Mouse (Mus musculus) hindbrain, postnatal 0 days (tissue): ENCODE measurements at regions not wholly inside any gene's neighbourhood (a gene's known extent, or its start where the extent isn't known, plus 50 kb on each side); places are given as distances from the start of the nearest gene placed in this dataset.

Experiments used
- ATAC-seq: fragments of 200-750 bp; cut with Nextera tagmentation; 2 replicates; pipeline ENCODE4 v1.8.0; 2017; ENCODE audit warnings: mild to moderate bottlenecking, moderate TSS enrichment, moderate library complexity
- DNase-seq: peaks from one replicate; pipeline ENCODE4 v3.0.0-alpha.2; 2015; ENCODE audit warnings: low spot score
- H3K27ac ChIP-seq: fragments of 300-500 bp; sonication (generic); 2 replicates; pipeline ENCODE4 v1.5.1; 2014; ENCODE audit warnings: mild to moderate bottlenecking
- H3K27me3 ChIP-seq: fragments of 300-500 bp; sonication (generic); 2 replicates; pipeline ENCODE4 v1.6.1; 2014; ENCODE audit warnings: low read length, mixed read lengths; ENCODE audit not compliant: insufficient read depth
- H3K36me3 ChIP-seq: fragments of 300-500 bp; sonication (generic); 2 replicates; pipeline ENCODE4 v1.6.1; 2014; ENCODE audit warnings: low read length, mixed read lengths; ENCODE audit not compliant: insufficient read depth
- H3K4me1 ChIP-seq: fragments of 300-500 bp; sonication (generic); 2 replicates; pipeline ENCODE4 v1.6.1; 2014; ENCODE audit warnings: antibody characterized with exemption, low read length, mixed read lengths; ENCODE audit not compliant: insufficient read depth
- H3K4me2 ChIP-seq: fragments of 300-500 bp; sonication (generic); 2 replicates; pipeline ENCODE4 v1.6.1; 2014; ENCODE audit warnings: low read depth, mild to moderate bottlenecking, low read length, moderate library complexity, mixed read lengths
- H3K4me3 ChIP-seq: fragments of 300-500 bp; sonication (generic); 2 replicates; pipeline ENCODE4 v1.5.1; 2014; ENCODE audit warnings: low read length
- H3K9ac ChIP-seq: fragments of 300-500 bp; sonication (generic); replicated peaks from 2 replicates; pipeline ENCODE4 v1.6.1; 2014; ENCODE audit warnings: mild to moderate bottlenecking, low read length, moderate library complexity, mixed read lengths
- H3K9me3 ChIP-seq: fragments of 300-500 bp; sonication (generic); 2 replicates; pipeline ENCODE4 v1.6.1; 2016; ENCODE audit warnings: low read length, mixed read lengths
- CTCF ChIP-seq: IDR thresholded peaks from 2 replicates; pipeline ENCODE4 v1.5.1; 2016; ENCODE audit warnings: antibody characterized with exemption, control low read depth, low read depth
- WGBS: fragments of 180-500 bp; shearing (Covaris S2); extraction: QIAGEN DNeasy Blood & Tissue Kit; methylation state at CpG from one replicate; pipeline ENCODE4 v1.1.7; 2014; 5-methylcytosine and 5-hydroxymethylcytosine counted together

- no peak for TF ChIP-seq CTCF
- DNase-seq (no peak), ATAC-seq (no peak)
Measured at GRCm38 (mm10) chr2:45537722-45538121, 420.5 kb upstream of the Zeb2 start.

GRCm38 (mm10) chr2:45534806-45535205 lies 417.6 kb upstream of the Zeb2 start:
- Histone ChIP-seq H3K9me3 (no peaks in the 10 kb centered on the region), H3K4me1 (no peaks in the 10 kb centered on the region), H3K9ac (no peak overlapping the region), H3K4me3 (no peak overlapping the region), H3K36me3 (no peaks in the 10 kb centered on the region), H3K4me2 (no peak overlapping the region), H3K27me3 (no peaks in the 10 kb centered on the region), H3K27ac (no peak overlapping the region)
- no peak for ATAC-seq
- 57% methylated on average over 5 of the region's 5 CpGs for WGBS
- no peak for DNase-seq
- TF ChIP-seq CTCF, result no peak

More at GRCm38 (mm10) chr2:45537722-45538121, 420.5 kb upstream of the Zeb2 start:
- no peak overlapping the region for H3K4me3 ChIP-seq
- H3K27ac ChIP-seq, result no peak overlapping the region
- H3K9me3 ChIP-seq, result no peaks in the 10 kb centered on the region
- no peaks in the 10 kb centered on the region for H3K36me3 ChIP-seq
- no peaks in the 10 kb centered on the region for H3K4me1 ChIP-seq
- no peak overlapping the region for H3K9ac ChIP-seq
- H3K27me3 ChIP-seq, result no peaks in the 10 kb centered on the region
- no peak overlapping the region for H3K4me2 ChIP-seq
- WGBS, result 86% methylated on average over 7 of the region's 7 CpGs

GRCm38 (mm10) chr2:45522310-45522709 lies 405.1 kb upstream of the Zeb2 start:
- TF ChIP-seq CTCF, result no peak
- no peaks in the 10 kb centered on the region for H3K27me3 ChIP-seq
- H3K9ac ChIP-seq, result no peak overlapping the region
- no peaks in the 10 kb centered on the region for H3K36me3 ChIP-seq
- no peak overlapping the region for H3K4me2 ChIP-seq
- no peak overlapping the region for H3K27ac ChIP-seq
- no peaks in the 10 kb centered on the region for H3K4me1 ChIP-seq
- DNase-seq (no peak), ATAC-seq (no peak)
- H3K4me3 ChIP-seq, result no peak overlapping the region
- no peaks in the 10 kb centered on the region for H3K9me3 ChIP-seq
- WGBS, result 87% methylated on average over 5 of the region's 5 CpGs

- no peak for ATAC-seq
- Histone ChIP-seq H3K27me3 (no peaks in the 10 kb centered on the region), H3K4me2 (no peak overlapping the region), H3K27ac (no peak overlapping the region), H3K9me3 (no peaks in the 10 kb centered on the region), H3K9ac (no peak overlapping the region), H3K4me1 (no peaks in the 10 kb centered on the region), H3K36me3 (no peaks in the 10 kb centered on the region), H3K4me3 (no peak overlapping the region)
- no peak for TF ChIP-seq CTCF
- no peak for DNase-seq
- 53% methylated on average over 4 of the region's 4 CpGs for WGBS
Measured at GRCm38 (mm10) chr2:45519550-45520152, 402.5 kb upstream of the Zeb2 start.

GRCm38 (mm10) chr2:45514290-45515180 lies 397.3 kb upstream of the Zeb2 start:
- Histone ChIP-seq H3K36me3 (no peaks in the 10 kb centered on the region), H3K4me2 (no peak overlapping the region), H3K4me1 (no peaks in the 10 kb centered on the region), H3K27me3 (no peaks in the 10 kb centered on the region), H3K4me3 (no peak overlapping the region), H3K9me3 (no peaks in the 10 kb centered on the region), H3K9ac (no peak overlapping the region), H3K27ac (no peak overlapping the region)
- TF ChIP-seq CTCF, result no peak
- no peak for ATAC-seq
- peak; percentile 22 for DNase-seq
- WGBS, result 54% methylated on average over 4 of the region's 4 CpGs

GRCm38 (mm10) chr2:45512852-45513251 lies 395.7 kb upstream of the Zeb2 start:
- DNase-seq (no peak), ATAC-seq (no peak)
- no peak for TF ChIP-seq CTCF
- Histone ChIP-seq H3K4me2 (no peak overlapping the region), H3K9me3 (no peaks in the 10 kb centered on the region), H3K36me3 (no peaks in the 10 kb centered on the region), H3K27ac (no peak overlapping the region), H3K9ac (no peak overlapping the region), H3K4me3 (no peak overlapping the region), H3K27me3 (no peaks in the 10 kb centered on the region), H3K4me1 (no peaks in the 10 kb centered on the region)

- Histone ChIP-seq H3K27ac (no peak overlapping the region), H3K4me1 (no peaks in the 10 kb centered on the region), H3K9me3 (no peaks in the 10 kb centered on the region), H3K27me3 (no peaks in the 10 kb centered on the region), H3K4me3 (no peak overlapping the region), H3K4me2 (no peak overlapping the region), H3K36me3 (no peaks in the 10 kb centered on the region), H3K9ac (no peak overlapping the region)
- no peak for DNase-seq
- TF ChIP-seq CTCF, result no peak
- 86% methylated on average over 3 of the region's 3 CpGs for WGBS
- ATAC-seq, result no peak
Measured at GRCm38 (mm10) chr2:45511791-45512190, 394.6 kb upstream of the Zeb2 start.
